Mouse (Mus musculus) left cerebral cortex, postnatal 4 days (tissue): ENCODE measurements around the gene Sebox. TPM values are rescaled to one million over a fixed set of nuclear protein-coding genes. Genes with fewer than 3 reads are reported as not detected.

Experiments
- DNase-seq: peaks from one replicate; pipeline ENCODE4 v3.0.0-alpha.2; 2022
- intact Hi-C: fragments of 180-260 bp; cut with DNase I; formaldehyde crosslinking; loops from one replicate; pipeline ENCODE4 v1.15.1; 2025
- total RNA-seq, 2 experiments: library from RNA; stranded (reverse); gene quantifications; 2 replicates each; pipeline ENCODE4 v1.2.3; 2021

Gene Sebox
- total RNA-seq, result under 1 TPM; 0.26 to 0.30 TPM

- DNase-seq, result peak; percentile 77
- intact Hi-C loops, result no loop called here
Measured at GRCm38 (mm10) chr11:78502909-78503650, at the start of gene Sebox. TSS of gene Sebox (plus strand) at chr11:78503447.

GRCm38 (mm10) chr11:78453675-78454074 is 49.6 kb upstream of the Sebox start:
- peak; percentile 78 for DNase-seq
- intact Hi-C loops, result loop anchor here (5.0 kb wide), 1 partner anchor 96 kb away; no protein-coding TSS in a partner anchor

- DNase-seq, result no peak
- intact Hi-C loops, result loop anchor here (5.0 kb wide), 1 partner anchor 97 kb away; no protein-coding TSS in a partner anchor
Measured at GRCm38 (mm10) chr11:78454276-78454675, 49.0 kb upstream of the Sebox start.

GRCm38 (mm10) chr11:78455308-78455707 is 47.9 kb upstream of the Sebox start:
- intact Hi-C loops, result no loop called here
- peak; percentile 11 for DNase-seq

GRCm38 (mm10) chr11:78458740-78459139 is 44.5 kb upstream of the Sebox start:
- intact Hi-C loops, result no loop called here
- DNase-seq, result no peak

GRCm38 (mm10) chr11:78461894-78462293 is 41.4 kb upstream of the Sebox start:
- no peak for DNase-seq
- intact Hi-C loops, result no loop called here

- intact Hi-C loops, result no loop called here
- no peak for DNase-seq
Measured at GRCm38 (mm10) chr11:78462669-78463068, 40.6 kb upstream of the Sebox start.

GRCm38 (mm10) chr11:78463286-78464036 is 39.8 kb upstream of the Sebox start:
- intact Hi-C loops, result no loop called here
- no peak for DNase-seq

GRCm38 (mm10) chr11:78465116-78465515 is 38.1 kb upstream of the Sebox start:
- no peak for DNase-seq
- intact Hi-C loops, result no loop called here

GRCm38 (mm10) chr11:78465568-78466180 is 37.6 kb upstream of the Sebox start, which contains the start of gene Slc46a1:
TSS of gene Slc46a1 (plus strand) at chr11:78465697.
- peak; percentile 89 for DNase-seq
- intact Hi-C loops, result no loop called here

- DNase-seq, result peak; percentile 35
- intact Hi-C loops, result no loop called here
Measured at GRCm38 (mm10) chr11:78466242-78466912, 36.9 kb upstream of the Sebox start.

- intact Hi-C loops, result no loop called here
- no peak for DNase-seq
Measured at GRCm38 (mm10) chr11:78467515-78467914, 35.7 kb upstream of the Sebox start.

GRCm38 (mm10) chr11:78467932-78468331 is 35.3 kb upstream of the Sebox start:
- no peak for DNase-seq

GRCm38 (mm10) chr11:78471326-78472103 is 31.7 kb upstream of the Sebox start:
- no peak for DNase-seq
- intact Hi-C loops, result no loop called here

More at GRCm38 (mm10) chr11:78467932-78468331, 35.3 kb upstream of the Sebox start:
- intact Hi-C loops, result no loop called here

GRCm38 (mm10) chr11:78475289-78475688 is 28.0 kb upstream of the Sebox start:
- no peak for DNase-seq

GRCm38 (mm10) chr11:78483639-78484038 is 19.6 kb upstream of the Sebox start:
- intact Hi-C loops, result no loop called here
- DNase-seq, result no peak

More at GRCm38 (mm10) chr11:78475289-78475688, 28.0 kb upstream of the Sebox start:
- intact Hi-C loops, result no loop called here

- intact Hi-C loops, result no loop called here
- peak; percentile 81 for DNase-seq
Measured at GRCm38 (mm10) chr11:78488168-78488567, 15.1 kb upstream of the Sebox start.

GRCm38 (mm10) chr11:78490781-78491241 is 12.4 kb upstream of the Sebox start:
- intact Hi-C loops, result no loop called here

GRCm38 (mm10) chr11:78495904-78496303 is 7.3 kb upstream of the Sebox start:
- no peak for DNase-seq
- intact Hi-C loops, result no loop called here

More at GRCm38 (mm10) chr11:78490781-78491241, 12.4 kb upstream of the Sebox start:
- DNase-seq, result peak; percentile 73

- DNase-seq, result peak; percentile 80
- intact Hi-C loops, result no loop called here
Measured at GRCm38 (mm10) chr11:78497071-78497541, 6.1 kb upstream of the Sebox start.
